Mouse (Mus musculus): Measurements from ENCODE around the gene Hivep2. TPM values are rescaled to one million over a fixed set of nuclear protein-coding genes. Genes with fewer than 3 reads are reported as not detected.
A peak's percentile ranks its signal among the peaks of the same experiment; 100 is the strongest.

The Hivep2 gene
- polyA plus RNA-seq, 1 experiment = 0.47 TPM

GRCm38 (mm10) chr10:13946498-13946897 is 19.4 kb upstream of the Hivep2 start:
- no peaks in the 10 kb centered on the region for H3K9me3 ChIP-seq
- no peak overlapping the region for H3K4me3 ChIP-seq (replicated peaks)
- H3K4me1 ChIP-seq = no peaks in the 10 kb centered on the region
- no peaks in the 10 kb centered on the region for H3K36me3 ChIP-seq (replicated peaks; ENCODE audit: low read length)
- no peak for TF ChIP-seq FLI1 (IDR thresholded peaks at IDR 0.05; ENCODE audit: low read length)
- TF ChIP-seq GATA1 (IDR thresholded peaks at IDR 0.05; ENCODE audit: borderline replicate concordance, low read length) = no peak
- H3K27me3 ChIP-seq (replicated peaks) = peaks cover 6% of the 10 kb centered on the region

GRCm38 (mm10) chr10:13962965-13963364 is 2.9 kb upstream of the Hivep2 start:
- Histone ChIP-seq H3K4me1 (peaks cover 11% of the 10 kb centered on the region), H3K4me3 (replicated peaks) (no peak overlapping the region), H3K9me3 (no peaks in the 10 kb centered on the region), H3K27me3 (replicated peaks) (peaks cover 2% of the 10 kb centered on the region), H3K36me3 (replicated peaks; ENCODE audit: low read length) (no peaks in the 10 kb centered on the region)
- TF ChIP-seq FLI1 (IDR thresholded peaks at IDR 0.05; ENCODE audit: low read length) (no peak), GATA1 (IDR thresholded peaks at IDR 0.05; ENCODE audit: borderline replicate concordance, low read length) (no peak)

- TF ChIP-seq FLI1 (IDR thresholded peaks at IDR 0.05; ENCODE audit: low read length) = no peak
- Histone ChIP-seq H3K4me3 (replicated peaks) (peak overlapping the region; percentile 98), H3K4me1 (peaks cover 18% of the 10 kb centered on the region), H3K27me3 (replicated peaks) (no peaks in the 10 kb centered on the region), H3K9me3 (no peaks in the 10 kb centered on the region), H3K36me3 (replicated peaks; ENCODE audit: low read length) (no peaks in the 10 kb centered on the region)
Observed at GRCm38 (mm10) chr10:13963908-13964500, 1.9 kb upstream of the Hivep2 start.

DNA sequence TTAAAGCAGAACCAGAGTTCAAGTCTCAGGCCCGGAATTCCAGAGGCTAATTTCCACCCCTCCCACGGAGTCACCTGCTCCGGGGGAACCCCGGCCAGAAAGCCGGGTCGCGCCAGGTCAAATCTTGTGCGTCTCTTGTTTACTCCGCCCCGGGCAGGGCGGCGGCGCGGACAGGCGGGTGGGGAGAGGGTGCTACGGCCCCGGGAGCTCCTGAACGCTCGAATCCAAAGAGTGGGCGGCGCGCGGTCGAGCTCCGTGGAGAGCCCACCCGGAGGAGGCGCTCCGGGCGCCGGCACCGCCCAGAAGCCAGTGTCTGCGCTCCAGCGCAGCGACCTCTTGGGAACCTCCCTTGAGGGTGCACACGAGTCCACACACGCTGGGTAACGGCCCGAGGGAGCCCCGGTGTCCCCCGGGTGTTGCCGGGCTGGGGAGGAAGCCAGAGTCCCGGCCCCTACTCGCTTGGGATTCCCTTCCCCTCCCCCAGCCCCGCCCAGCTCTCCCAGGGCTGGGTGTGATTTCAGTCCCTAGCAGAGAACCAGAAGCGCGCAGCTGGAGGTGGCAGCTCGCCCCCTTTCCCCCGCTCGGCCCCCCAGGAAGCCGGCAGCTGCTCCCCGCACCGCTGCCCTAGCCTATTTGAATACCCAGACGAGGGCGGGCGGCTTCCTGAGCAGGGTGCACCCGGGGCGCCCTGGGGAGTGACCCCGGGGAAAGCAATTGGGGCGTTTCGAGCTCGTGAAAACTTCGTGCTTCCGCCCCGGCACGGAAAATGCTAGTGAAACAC is 1.2 kb upstream of the Hivep2 start:
- Histone ChIP-seq H3K4me3 (replicated peaks) (peak overlapping the region; percentile 98), H3K4me1 (peaks cover 21% of the 10 kb centered on the region), H3K27me3 (replicated peaks) (no peaks in the 10 kb centered on the region), H3K36me3 (replicated peaks; ENCODE audit: low read length) (no peaks in the 10 kb centered on the region), H3K9me3 (no peaks in the 10 kb centered on the region)
- TF ChIP-seq GATA1 (IDR thresholded peaks at IDR 0.05; ENCODE audit: borderline replicate concordance, low read length) = no peak

GRCm38 (mm10) chr10:13965316-13965973 is 430 bp upstream of the Hivep2 start:
- TF ChIP-seq FLI1 (IDR thresholded peaks at IDR 0.05; ENCODE audit: low read length) (no peak), GATA1 (IDR thresholded peaks at IDR 0.05; ENCODE audit: borderline replicate concordance, low read length) (no peak)
- H3K4me1 ChIP-seq = peaks cover 29% of the 10 kb centered on the region
- H3K36me3 ChIP-seq (replicated peaks; ENCODE audit: low read length) = no peaks in the 10 kb centered on the region
- H3K27me3 ChIP-seq (replicated peaks) = no peaks in the 10 kb centered on the region
- no peaks in the 10 kb centered on the region for H3K9me3 ChIP-seq
- peak overlapping the region; percentile 98 for H3K4me3 ChIP-seq (replicated peaks)

DNA sequence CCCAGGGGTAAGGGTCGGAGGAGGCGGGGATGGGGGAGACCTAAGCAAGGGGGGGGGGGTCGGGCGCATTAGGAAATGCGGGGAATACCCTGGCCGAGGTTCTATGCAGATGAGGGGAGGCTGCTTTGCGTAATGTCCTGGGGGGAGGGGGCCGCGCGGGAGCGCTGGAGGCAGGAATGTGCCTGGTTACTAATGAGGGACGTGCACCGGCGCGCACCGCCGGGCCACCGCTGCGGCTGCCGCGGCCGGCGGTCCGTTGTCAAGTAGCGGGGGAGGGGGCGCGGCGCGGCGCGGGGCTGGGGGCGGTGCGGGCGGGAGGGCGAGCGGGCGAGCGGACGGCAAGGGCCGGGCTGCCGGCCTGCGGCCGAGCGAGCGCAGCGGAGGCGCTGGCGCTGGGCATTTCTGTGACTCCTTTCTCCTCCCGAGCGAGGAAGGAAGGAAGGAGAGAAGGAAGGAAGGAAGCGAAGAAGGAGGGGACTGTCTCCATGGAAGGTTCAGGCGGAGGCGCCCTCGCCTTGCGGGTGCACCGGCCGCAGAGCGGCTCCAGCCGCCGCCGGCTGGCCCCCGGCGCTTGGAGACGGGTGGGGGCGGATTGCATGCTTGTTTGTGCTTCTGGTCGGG is 1.1 kb downstream of the Hivep2 start:
- H3K9me3 ChIP-seq = no peaks in the 10 kb centered on the region
- peak overlapping the region; percentile 98 for H3K4me3 ChIP-seq (replicated peaks)
- H3K4me1 ChIP-seq = peaks cover 33% of the 10 kb centered on the region
- H3K36me3 ChIP-seq (replicated peaks; ENCODE audit: low read length) = no peaks in the 10 kb centered on the region
- TF ChIP-seq GATA1 (IDR thresholded peaks at IDR 0.05; ENCODE audit: borderline replicate concordance, low read length) (no peak), FLI1 (IDR thresholded peaks at IDR 0.05; ENCODE audit: low read length) (no peak)
- H3K27me3 ChIP-seq (replicated peaks) = no peaks in the 10 kb centered on the region

GRCm38 (mm10) chr10:13967451-13968233 is 1.8 kb downstream of the Hivep2 start:
- H3K9me3 ChIP-seq = no peaks in the 10 kb centered on the region
- H3K36me3 ChIP-seq (replicated peaks; ENCODE audit: low read length) = no peaks in the 10 kb centered on the region
- H3K4me1 ChIP-seq = peaks cover 30% of the 10 kb centered on the region
- TF ChIP-seq FLI1 (IDR thresholded peaks at IDR 0.05; ENCODE audit: low read length) = no peak
- H3K4me3 ChIP-seq (replicated peaks) = peak overlapping the region; percentile 98
- no peaks in the 10 kb centered on the region for H3K27me3 ChIP-seq (replicated peaks)

DNA sequence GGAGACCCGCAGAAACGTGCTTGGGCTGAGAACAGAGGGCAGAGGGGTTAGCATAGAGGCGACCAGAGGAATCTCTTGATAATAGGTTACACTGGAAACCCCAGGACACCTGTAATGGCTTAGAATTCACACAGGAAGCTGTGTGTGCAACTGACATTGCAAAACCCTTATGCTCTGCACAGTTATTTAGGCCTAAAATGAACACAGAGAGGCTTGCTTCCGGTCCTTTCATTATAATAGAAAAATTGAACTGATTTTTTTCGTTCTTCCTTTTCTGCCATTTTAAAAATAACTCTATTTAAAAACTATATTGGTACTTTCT is 2.3 kb downstream of the Hivep2 start:
- Histone ChIP-seq H3K27me3 (replicated peaks) (no peaks in the 10 kb centered on the region), H3K9me3 (no peaks in the 10 kb centered on the region), H3K36me3 (replicated peaks; ENCODE audit: low read length) (no peaks in the 10 kb centered on the region), H3K4me1 (peaks cover 30% of the 10 kb centered on the region), H3K4me3 (replicated peaks) (peak overlapping the region; percentile 98)
- TF ChIP-seq GATA1 (IDR thresholded peaks at IDR 0.05; ENCODE audit: borderline replicate concordance, low read length) (no peak), FLI1 (IDR thresholded peaks at IDR 0.05; ENCODE audit: low read length) (no peak)

DNA sequence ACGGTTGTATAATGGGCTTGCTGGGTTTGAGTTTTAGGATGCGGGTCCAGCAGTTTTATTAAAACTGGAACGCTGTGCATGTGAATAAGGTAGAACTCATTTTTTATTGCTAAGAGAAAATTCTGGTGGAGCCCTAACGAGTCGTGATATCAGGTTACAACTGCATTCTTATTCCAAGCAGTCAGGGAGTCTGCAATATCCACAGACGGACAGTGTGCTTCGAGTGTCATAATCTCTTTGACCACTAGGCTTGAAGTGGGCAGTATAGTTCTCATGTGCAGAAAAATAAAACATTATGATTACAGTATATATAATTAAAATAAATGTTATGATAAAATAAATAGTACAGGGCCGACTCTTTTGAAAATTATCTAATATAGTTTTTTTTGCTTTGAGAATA is 3.1 kb downstream of the Hivep2 start:
- Histone ChIP-seq H3K4me3 (replicated peaks) (peak overlapping the region; percentile 69), H3K27me3 (replicated peaks) (no peaks in the 10 kb centered on the region), H3K36me3 (replicated peaks; ENCODE audit: low read length) (no peaks in the 10 kb centered on the region), H3K9me3 (no peaks in the 10 kb centered on the region), H3K4me1 (peaks cover 37% of the 10 kb centered on the region)
- no peak for TF ChIP-seq FLI1 (IDR thresholded peaks at IDR 0.05; ENCODE audit: low read length)
- no peak for TF ChIP-seq GATA1 (IDR thresholded peaks at IDR 0.05; ENCODE audit: borderline replicate concordance, low read length)
